Mouse (Mus musculus) cerebral cortex, adult 2 months (tissue): ENCODE measurements around the gene Ctdsp2.

Experiments used
- WGBS: fragments of 180-500 bp; shearing (Covaris S2); methylation state at CpG from one replicate; pipeline ENCODE4 v1.1.7; 2018; 5-methylcytosine and 5-hydroxymethylcytosine counted together

The Ctdsp2 gene

DNA sequence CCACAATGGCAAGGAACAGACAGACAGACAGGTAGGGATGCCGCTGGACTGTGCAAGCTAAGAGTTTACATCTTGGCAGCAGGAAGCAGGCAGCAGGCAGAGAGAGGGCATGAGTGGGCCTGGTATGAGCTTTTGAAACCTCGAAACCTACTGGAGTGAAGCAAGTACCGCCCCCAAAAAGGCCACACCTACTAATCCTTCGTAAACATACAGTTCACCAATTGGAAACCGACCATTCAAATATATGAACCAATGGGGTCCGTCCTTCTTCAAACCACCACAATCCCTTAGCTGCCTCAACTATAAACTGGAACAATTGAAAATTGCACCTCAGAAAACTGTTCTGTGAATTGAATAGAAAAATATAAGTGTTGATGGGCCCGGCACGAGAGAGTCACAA lies 14.7 kb upstream of the Ctdsp2 start:
- WGBS: 85% methylated on average over 8 of the region's 8 CpGs

DNA sequence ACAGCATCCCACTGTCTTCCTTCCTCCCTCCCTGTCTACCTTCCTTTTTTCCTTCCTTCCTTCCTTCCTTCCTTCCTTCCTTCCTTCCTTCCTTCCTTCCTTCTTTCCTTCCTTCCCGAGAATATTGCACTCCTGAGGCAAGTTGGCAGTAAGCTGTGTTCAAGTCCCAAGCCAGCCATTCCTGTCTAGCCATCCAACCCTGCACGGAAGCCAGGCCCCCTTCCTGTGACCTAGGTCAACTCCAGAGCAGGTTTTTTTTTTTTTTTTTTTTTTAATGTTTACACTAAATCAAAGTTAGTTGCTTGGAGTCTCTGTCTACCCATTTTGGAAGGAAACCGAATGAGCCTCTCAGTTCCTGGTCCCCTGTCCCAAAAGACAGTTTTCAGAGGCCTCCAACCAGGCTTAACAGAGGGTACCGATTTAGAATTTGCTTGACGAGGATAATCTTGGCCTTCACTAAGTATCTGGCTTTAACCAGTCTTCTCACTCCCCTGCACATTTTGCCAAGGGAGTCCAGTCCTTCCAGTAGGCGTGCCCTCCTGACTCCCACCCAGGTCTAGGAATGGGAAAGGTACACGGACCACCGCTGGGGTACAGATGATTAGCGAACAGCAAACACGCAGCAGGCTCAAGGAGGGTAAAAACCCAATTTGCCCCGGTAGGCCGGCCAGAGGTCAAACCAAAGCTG lies 7.0 kb upstream of the Ctdsp2 start:
- 58% methylated on average over 12 of the region's 12 CpGs for WGBS

DNA sequence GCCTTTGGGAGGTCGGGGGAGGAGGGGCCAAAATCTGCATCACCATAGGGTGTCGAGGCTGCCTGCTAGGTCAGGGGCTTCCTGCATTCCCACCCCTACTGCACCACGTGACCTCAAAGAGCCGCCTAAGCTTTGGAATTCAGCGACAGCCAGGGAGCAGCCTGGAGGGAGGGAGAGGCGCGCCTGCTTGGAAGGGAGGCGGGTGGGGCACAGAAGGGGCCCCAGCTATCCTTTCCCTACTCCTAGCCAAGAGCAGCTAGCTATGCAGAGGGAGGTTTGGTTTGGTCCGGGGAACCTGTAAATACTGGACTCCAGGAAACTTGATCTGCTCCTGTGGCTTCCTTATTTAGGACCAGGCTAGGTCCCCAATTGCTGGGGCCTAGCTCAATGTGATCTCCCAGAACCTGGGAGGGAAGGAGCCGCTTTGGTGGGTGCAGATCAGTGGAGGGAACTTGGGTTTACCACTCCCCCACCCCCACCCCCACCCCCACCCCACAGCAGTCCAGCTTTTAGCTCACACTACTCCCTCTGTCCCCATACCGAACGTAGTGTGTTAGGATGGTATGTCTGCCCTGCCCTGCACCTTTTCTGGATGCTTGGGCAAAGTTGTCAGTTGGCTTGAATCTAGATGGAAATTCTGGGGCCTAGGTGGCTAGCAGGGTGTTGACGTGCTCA lies 6.3 kb upstream of the Ctdsp2 start:
- WGBS: 51% methylated on average over 13 of the region's 13 CpGs

DNA sequence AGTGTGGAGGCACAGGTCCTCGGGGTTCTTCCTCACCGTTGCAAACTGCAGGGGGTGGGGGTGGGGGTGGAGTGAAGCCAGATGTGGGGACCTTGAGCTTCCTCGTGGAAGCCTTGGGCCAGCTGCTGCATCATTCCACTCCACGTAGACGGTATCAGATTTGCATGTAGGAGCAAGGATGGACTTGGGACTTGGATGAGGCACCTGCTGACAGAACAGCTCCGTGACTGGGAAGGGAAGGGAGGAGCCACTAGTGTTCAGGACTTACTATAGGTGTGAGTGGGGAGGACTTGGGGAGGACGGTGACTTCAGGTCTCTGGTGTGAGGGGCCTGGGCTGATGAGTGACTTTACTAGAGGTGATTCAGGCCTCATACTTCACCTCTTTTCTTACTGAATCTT lies 5.5 kb upstream of the Ctdsp2 start:
- WGBS: 44% methylated on average over 7 of the region's 7 CpGs

DNA sequence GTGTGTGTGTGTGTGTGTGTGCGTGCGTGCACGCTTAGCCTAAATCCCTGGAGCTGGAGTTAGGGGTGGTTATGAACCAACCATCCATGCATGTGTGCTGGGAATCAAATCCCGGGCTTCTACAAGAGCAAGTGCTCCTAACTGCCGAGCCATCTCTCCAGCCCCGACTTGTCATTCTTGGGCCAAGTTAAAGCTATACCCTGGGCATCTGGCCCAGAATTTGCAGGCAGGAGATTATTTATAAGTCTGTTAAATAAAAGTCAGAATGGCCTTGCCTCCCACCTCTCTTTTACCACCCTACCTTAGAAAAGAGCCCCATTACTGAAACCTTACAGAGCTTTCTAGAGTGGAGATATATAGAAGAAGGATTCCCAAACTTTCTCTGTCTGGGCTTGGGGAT lies 2.8 kb upstream of the Ctdsp2 start:
- 84% methylated on average over 6 of the region's 6 CpGs for WGBS

DNA sequence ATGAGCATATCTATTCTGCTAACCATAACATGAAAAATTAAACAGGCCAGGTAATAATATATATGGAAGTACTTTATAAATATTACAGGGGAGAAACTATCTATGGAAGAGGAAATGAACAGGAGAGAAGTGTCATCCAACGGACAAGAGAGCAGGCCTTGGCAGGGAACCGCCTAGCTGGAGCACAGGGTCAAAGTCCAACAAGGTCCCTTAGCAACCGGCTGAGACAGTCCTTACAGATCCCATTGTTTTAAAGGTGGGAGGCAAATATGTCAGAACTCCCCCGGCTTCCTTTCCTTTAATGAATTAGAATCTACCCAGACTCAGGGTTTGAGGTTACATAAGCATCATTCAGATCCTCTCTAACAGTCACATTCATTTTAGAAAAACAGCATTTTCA lies 1.4 kb upstream of the Ctdsp2 start:
- 56% methylated on average over 4 of the region's 4 CpGs for WGBS

DNA sequence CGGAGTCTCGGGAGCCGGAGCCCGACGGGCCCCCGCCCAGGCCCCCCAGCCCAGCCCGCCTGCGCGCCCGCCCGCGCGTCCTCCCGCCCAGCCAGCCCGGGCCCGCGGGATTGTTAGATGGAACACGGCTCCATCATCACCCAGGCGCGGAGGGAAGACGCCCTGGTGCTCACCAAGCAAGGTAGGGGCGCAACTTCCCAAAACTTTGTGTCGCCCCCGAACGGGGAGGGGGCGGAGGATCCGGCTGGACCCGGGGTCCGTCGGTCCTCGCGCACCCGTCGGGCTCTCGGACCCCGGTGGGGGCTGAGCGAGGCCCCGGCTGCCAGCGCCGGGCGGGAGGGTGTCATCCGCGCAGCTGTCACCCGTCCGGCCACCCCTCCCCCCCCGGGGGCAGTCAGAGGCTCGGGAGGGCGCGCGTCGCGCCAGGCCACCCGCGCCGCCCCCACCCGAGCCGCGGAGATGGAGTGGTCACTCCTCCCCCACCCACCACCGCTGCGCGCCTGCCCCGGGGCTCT lies 661 bp downstream of the Ctdsp2 start:
- under 1% methylated on average over 50 of the region's 62 CpGs for WGBS

DNA sequence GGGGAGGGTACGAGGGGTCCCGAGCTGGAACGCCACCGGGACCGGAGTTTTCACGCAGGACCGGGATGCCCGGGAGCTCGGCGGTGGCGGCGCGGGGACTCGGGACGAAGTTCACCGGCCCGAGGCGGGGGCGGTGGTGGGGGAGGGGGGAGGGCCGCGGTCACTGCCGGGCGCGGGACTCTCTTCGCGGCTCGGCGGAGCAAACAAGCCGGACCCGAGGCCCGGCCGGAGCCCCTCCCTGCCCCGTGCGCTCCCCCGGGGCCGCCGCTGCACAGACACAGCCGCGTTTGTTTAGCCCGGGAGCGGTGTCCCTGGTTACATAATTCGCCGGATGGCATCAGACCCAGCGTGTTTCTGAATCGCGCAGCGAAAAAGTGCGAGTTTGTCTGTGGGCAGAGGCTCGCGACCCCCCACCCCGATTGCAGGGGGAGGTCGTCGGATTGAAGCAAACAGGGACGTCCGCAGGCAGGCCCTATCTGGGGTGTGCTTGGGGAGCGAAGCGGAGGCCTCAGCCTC lies 1.2 kb downstream of the Ctdsp2 start:
- 1% methylated on average over 55 of the region's 57 CpGs for WGBS

DNA sequence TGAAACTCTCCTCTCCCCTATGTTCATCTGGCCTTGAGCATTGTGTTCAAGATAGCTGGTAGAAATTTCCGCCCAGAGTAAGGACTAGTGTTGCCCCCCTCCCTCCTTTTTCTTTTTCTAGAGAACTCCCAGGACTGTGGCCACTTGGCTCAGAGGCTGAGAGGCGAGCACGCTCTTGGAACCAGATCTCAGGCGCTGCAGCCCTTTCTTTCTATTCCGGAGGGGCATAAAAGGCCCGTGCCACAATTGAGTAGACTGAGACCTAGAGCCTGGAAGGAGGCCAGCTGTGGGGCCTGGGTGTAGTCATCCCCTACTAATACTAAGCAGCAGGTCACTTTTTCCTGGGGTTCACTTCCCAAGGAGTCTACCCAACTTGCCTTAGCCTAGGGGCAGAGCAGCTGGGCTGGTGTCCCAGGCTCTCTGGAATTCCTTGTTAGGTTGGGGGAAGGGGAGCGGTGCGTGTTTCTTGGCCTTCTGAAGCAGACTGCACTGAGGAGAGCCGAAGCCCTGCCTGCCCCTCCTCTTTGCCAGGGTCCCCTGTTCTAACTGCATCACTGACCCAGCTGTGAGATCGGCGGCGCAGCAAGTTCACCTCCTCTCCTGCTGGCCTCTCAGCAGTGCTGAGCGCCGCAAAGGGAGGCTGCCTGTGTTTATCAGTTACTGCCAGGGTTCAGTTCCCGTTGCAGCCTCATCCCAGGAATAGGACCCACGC lies 1.9 kb downstream of the Ctdsp2 start:
- WGBS: 2% methylated on average over 16 of the region's 16 CpGs

DNA sequence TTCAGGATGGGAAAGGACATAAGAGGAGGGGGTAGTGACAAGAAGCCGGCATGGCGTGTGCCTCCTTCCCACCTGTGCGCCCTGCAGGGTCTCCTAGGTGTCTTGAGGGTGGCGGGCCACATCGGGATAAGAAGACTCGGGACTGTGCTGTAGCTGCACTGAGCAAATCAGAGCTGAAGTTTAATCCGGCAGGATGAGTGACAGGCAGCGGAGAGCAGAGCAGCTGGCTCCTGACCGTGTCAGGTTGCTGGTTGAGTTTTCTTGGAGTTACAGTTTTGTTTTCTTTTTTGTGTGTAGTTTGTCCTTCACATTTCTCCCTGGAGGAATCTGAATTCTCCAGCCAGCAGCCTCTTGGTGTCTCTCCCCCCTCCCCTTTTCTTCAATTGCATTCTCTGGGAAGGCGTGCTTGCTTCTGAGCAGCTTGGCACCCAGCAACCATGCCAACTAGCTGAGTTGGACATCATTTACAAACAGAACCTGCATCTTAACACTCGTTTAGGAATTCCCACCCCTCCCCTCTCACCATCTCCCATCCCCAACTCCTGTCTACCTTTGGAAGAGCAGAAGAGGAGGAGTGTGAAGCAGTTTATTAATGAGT lies 2.5 kb downstream of the Ctdsp2 start:
- 6% methylated on average over 11 of the region's 11 CpGs for WGBS

DNA sequence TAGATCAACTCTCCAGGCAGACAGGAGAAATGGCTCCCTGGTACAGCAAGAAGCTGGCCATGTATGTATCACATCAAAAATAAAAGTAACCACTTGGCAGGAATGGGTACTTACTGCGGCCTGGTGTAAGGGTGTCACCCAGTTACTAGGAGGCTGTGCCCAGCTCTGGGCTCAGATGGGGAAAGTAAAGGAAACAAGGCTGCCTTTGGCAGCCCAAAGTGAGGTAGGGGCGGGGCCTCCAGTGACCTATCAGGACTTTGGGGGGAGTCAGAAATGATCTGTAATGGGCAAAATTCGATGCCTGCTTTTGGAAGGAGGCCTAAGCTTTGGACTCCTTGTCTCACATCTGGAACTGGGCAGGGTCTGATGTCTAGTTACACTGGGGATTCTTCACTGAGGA lies 3.2 kb downstream of the Ctdsp2 start:
- WGBS: 31% methylated on average over 3 of the region's 3 CpGs

DNA sequence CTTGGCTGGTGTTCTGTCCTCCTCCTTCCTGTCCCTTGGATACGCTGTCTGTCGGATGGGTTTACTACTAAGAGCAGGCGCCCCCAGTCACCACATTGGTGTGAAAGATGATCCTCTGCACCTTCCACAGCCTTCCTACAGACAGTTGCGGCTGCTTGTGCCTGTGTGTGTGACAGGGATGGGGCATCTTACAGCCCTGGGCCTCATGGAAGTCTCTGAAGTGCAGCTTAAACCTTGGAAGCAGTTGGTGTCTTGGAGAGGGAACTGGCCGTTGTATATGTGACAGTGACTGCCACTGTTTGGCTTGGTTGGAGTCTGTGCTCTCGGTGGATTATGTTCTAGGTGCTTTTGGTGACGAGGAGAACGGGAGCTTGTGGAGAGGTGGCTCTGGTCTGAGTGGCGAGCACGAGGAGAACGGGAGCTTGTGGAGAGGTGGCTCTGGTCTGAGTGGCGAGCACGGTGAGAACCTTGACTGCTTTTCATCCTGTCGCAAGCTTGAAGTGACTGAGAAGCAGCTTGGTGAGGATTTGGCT lies 4.7 kb downstream of the Ctdsp2 start:
- 9% methylated on average over 14 of the region's 14 CpGs for WGBS

DNA sequence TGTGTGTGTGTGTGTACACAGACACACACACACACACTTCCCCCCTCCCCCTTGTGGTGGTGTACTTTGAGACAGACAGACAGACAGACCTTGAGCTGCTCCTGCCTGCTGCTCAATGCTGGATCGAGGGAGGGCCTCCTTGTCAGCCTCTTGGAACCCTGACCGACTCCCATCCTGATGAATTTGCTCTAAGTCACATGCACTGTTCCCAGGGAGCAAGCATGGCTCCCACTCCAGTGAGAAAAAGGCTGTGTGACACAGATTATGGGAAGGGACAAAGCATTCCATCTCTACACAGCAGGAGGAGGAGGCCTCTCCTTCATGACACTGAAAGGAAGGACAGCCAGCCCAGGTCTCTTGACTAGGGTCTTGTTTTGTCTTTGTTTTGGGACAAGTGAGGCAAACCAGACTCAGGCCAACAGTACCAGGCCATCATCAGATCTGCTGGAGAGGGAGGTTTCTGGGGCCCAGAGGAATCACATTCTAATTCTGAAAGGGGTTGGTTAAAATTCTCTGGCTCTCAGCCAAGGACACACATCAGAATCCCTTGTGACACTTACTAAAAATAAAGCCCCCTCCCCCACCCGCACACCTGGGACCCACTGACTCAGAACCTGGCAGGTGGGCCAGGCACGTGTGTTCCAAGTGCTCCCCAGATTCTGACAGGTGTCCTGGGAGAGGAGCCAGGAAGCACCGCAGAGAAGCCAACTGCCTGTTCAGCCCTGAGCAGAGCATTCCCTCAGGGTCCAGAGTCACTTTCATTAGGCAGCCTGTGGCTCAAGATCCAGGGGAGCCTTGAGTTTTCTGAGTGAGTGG lies 5.9 kb downstream of the Ctdsp2 start:
- WGBS: 6% methylated on average over 5 of the region's 5 CpGs

DNA sequence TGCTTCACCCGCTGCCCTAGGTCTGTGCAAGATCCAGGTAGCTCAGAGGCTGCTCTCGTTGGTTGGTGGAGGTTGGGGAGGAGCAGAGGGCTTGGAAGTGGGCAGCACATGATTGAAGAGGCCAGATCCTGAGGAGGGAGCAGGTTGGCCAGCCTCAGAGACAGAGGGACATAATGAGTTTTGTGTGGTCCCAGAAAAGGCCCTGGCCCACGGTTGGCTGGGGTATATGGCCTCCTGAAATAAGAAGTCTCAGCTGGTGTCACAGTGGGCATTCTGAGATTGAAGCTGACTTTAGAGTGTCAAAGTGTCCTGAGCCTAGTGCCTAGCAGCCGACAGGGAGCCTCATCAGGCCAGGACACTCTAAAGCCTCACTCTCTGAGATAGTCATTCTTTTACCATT lies 6.6 kb downstream of the Ctdsp2 start:
- WGBS: 47% methylated on average over 4 of the region's 4 CpGs

DNA sequence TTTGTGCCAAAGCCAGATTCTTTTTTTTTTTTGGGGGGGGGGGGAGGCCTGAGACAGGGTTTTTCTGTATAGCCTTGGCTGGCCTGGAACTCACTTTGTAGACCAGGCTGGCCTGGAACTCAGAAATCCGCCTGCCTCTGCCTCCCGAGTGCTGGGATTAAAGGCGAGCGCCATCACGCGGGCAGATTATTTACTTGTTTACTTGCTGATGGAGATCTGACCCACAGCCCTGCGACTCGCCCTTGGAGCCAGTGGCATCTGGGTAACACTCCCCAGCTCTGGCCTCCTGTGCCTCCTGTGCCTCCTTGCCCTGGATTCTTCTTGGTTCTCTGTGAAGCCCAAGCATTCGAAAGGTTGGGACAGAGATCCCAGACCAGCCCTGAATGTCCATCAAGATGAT lies 7.1 kb downstream of the Ctdsp2 start:
- 83% methylated on average over 9 of the region's 9 CpGs for WGBS

DNA sequence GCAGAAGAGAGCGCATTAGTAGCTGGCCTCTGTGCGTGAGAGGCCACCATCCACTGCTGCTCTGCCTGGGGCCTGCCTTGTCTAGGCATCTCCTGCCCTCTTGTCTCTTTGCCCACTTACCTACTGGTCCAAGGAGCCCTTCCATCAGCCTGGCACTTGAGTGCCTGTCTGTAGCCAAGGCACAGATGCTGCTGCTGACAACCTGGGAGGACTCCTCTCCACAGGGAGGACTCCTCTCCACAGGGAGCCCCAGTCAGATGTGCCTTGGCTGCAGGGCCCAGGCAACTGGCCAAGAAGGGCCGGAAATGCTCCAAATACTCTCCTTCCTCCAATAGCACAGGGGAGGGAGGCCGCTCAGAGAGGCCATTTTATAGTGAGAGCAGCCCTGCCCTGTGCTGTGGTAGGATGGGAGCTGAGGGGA lies 8.0 kb downstream of the Ctdsp2 start:
- 18% methylated on average over 4 of the region's 4 CpGs for WGBS

DNA sequence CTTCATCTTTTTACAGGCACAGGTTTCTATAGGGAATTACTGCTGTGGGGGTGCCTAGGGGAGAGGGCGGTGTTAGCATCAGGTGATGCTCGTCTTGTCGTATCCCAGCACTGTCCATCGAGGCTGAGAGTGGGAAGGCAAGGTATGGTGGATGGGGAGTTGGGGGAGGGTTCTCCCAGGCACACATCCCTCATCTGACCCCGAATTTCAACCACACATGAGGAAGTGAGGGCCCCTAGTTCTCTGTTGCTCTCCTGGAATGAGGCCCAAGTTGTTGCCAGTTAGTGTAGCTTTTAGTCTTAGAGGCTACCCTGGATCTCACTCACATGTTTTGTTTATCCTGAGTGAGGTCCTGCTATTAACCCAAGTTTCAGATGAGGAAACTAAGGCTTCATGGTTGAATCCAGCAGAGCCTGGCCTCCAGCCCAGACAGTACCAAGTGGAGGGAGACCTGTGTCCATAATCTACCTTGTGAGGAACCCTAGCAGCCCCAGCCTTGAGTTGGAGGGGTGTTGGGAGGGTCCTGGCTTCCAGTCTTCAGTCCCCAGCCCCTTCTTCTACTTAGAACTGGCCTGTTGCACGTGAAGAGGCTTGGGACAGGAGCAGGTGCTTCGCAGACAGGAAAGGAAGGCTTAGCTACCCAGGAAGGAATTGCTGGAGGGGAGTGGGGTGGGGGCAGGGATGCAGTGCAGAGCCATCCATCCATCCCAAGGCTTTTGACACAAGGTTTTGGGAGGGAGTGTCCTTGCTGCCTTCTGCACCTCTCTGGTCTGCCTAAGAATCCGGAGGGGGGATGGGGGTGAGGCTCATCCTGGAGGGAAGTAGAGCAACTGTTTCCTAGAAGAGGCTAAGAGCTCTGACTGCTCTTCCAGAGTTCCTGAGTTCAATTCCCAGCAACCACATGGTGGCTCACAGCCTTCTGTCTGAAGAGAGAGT lies 8.9 kb downstream of the Ctdsp2 start:
- WGBS: 42% methylated on average over 8 of the region's 8 CpGs

DNA sequence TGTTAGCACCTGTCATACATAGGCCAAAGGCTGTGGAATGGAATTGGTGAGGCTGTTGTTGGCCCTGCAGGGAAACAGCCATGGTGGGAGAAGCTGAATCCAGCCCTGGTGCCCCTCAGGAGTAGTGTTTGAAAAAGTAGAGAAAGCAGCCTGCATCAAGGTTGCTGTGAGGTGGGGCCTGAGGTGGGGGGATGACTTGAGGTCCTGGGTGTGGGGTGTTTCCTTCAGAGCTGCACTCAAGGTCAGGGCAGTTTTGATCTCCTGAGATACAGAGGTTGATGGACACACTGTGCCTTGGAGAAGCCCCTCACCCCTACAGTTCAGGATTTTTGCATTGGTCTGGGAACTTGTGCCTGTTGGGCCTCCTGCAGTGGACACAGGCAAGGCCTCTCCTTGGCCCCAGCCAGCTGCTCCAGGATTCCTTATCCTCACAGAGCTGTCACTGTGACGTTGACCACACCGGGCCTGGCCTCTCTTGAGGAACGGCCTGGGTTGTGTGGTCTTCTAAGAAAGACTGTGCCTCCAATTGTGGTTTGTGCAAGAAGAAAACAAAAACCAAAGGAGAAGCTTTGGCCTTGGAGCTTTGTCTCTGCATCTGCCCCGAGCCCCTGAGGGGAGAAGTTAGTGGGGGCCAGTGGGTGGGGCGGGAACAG lies 10.1 kb downstream of the Ctdsp2 start:
- WGBS: 56% methylated on average over 5 of the region's 5 CpGs

DNA sequence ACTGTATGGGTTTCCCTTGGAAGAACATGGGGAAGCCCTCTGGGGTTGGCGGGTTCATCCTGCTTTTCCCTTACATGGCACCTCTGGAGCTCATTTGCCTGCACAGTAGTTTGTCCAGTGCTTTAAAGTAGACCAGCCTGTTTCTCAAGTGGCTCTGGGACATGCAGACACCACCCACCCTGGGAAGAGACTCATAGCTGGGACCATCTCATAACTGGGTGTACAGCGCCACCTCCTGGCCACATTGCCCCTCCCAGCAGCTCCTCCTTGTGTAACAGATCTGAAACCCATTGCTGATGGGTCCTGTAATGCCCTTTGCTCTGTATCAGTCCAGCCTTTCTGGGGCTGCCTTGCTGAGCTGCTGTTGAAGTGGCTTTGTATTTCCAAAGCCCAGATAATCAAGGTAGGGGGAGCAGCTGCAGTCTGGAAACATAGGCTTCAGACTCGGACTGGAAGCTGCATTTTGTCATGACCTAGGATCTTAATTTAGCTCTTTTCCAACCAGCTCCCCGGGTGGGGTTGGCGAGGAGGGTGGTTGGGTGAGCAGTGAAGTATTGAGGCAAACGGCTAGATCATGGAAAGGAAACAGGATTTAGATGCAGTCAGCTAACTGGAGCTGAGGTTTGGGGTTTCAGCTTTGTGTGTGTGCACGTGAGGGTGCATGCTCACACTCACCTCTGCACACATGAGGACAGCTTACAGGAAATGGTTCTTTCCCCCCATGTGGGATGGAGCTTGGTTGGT lies 12.0 kb downstream of the Ctdsp2 start:
- WGBS: 24% methylated on average over 7 of the region's 7 CpGs
